Mouse (Mus musculus): ENCODE measurements around the gene Teddm2.
"Not testable (repeated sequence)": the region's sequence is repeated elsewhere in the genome, so short reads cannot be mapped to it uniquely, and the experiment has no call there.

Teddm2 gene

DNA sequence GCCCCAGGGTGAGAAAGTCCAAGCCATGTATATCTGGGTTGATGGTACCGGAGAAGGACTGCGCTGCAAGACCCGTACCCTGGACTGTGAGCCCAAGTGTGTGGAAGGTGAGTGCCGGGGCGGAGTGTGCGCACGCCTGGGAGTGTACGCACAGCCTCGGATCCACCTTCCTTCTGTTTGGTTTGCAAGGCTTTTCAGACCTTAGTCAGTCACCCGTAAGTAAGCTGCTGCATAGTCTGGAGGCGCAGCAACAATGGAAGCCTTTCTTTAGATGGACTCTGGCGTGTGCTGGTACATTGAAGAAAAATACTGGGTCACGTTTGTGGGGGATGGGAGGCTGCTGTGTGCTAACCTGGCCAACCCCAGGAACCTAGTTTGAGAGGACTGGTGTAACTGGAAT, 3.0 kb upstream of the Teddm2 start:
- no peak for DNase-seq (ENCODE audit: low spot score)

DNA sequence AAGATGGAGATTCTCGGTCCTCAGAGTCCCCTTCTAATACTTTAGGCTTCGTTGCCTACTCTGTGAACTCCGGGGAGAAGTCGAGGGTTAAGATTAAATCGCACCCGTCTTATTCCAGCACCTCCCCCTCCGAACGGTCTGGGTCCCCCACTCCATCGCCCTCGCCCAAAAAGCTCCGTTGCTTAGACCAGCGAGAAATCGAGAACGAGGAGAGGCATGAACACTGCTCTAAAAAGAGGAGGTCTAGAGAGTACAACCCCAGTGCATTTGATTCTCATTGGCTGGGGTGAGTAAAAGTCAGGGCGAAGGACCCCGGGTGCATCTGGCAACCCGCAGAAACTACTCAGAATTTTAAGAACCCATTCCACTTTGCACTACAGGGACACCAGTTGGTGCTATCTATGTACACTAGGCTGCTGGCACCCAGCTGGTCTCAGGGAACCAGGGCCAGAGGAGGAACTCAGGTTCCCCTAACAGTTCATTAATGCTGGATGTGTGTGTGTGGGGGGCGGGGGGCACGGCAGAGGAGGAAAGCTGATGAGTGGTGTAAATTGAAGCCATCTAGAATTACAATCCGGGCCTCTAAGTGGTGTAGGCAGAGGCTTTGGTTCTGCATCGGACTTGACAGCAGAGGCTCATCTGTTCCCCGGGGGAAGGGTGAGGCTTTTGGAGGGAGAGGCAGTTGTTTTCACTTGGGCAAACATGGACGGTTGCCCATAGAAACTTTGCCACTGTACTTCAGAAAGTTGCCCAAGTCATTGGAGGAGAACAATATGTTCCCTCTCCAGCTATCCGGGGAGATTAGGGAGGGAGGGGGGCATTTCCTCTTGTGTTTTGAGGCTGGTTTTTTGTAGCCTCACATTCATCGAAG, 1.1 kb upstream of the Teddm2 start:
- DNase-seq (ENCODE audit: low spot score) = peak; percentile 22

DNA sequence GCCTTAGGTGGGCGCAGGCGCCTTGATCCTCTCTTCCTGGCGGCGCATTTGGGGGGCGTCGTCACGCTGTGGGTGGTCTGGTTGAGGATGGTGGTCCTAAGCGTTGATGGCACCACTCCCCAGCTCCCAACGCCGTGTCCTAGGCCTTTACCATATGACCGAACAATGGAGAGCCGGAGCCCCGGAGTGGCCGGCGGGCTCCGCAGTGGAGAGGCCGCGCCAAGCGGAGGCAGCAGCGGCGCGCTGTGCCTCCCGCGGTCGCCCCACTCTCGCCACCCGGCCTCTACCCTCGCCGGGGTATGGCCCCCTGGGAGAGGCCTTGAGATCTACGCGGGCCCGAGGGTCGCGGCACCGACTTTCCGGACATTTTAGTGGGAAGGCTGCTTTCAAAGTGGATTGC, 353 bp upstream of the Teddm2 start:
- DNase-seq (ENCODE audit: low spot score) = peak; percentile 44

DNA sequence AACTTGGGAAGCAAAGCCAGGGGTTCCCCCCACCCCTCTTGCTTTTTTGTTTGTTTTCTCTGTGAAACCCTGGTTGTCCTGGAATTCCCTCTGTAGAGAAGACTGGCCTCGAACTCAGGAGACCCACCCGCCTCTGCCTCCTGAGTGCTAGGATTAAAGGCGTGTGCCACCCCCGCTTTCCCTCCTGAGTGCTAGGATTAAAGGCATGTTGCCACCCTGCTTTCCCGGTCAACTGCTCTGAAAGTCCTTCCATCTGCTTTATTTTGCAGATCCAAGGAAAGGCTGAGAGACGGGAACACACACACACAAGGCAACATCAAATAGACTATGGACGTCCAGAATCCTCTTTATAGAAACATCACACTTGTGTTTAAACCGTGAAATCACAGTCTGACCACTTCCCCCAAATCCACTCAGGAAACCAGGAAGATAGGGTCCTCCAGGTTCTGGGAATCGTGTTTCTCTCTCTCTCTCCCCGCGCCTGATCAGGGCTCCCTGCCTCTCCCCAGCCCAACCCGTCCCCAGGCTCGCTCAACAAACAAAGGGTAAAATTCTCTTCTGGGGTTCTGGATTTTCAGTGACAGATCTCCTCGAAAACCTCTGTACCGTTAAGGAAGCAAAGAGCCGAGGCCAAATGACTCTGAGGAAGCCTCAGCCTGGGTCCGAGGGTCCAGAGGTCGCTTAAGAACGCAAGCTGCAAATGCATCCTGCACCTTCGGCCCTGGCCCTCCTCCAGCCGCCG, 868 bp downstream of the Teddm2 start:
- no peak for DNase-seq (ENCODE audit: low spot score)

DNA sequence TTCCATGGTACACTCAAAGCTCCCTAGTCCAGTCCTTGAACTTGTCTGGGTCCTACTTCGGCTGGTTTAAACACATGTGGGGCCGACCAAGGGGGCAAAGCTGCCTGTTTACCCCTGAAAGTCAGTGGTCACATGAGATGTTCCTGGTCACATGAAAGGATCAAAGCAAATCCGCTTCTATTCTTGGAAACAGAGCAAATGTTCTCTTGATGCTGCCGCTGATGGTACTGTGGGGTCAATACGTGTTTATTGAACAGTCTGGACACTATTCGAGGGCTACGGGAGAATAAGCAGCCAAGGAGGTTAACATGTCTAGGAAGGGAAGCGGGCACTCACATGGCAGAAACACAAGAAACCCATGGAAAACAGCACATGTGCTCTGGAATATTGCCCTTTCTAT, 2.8 kb downstream of the Teddm2 start:
- no peak for DNase-seq (ENCODE audit: low spot score)

DNA sequence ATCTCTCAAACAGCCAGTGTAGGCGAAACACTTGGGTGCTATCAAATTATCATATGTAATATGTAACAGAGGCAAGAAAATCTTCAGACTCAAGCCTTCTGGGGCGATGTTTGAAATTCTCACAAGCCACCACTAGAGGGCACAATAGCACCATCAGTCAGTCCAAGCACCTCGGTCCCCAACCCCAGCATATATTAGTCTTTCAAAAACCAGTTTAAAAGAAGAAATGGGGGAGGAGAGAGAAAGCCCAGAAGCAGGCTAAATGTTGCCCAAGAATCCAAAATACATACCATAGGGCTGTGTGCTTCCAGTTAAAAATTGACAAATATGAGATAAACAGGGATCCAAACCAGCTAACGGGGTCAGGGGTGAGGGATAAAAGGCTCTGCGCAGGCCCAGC, 5.0 kb downstream of the Teddm2 start:
- DNase-seq (ENCODE audit: low spot score) = peak; percentile 53

DNA sequence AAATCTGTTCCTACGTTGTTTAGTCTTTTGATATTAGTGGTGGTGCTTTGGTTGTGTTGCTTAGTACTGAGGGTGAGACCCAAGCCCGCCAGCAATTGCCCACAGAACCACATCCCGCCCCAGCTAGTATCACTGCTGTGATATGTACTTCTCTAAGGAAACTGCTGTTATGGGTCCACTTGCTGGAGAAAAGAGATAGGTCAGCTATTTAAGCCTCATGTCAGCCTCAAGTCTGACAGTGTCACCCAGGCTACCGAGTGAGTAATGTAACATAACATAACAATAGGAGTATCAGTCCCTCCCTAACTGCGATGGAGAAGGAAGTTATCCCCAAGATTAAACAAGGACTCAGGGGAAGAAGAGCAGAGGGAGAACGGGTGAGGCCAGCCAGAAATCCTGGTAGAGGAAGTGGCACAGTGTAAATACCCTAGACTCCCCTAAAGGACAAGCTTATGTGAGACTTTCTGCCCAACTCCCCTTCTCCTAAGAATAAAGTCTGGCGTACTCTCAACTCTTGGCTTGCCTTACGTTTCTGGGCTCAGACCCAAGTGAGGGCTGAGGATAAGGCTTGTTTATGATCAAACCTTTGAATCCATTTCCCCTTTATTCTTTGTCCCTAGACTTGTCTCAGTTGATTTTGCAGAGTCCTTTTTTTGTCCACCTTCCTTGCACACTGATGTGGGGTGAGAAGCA, 5.7 kb downstream of the Teddm2 start:
- no peak for DNase-seq (ENCODE audit: low spot score)

DNA sequence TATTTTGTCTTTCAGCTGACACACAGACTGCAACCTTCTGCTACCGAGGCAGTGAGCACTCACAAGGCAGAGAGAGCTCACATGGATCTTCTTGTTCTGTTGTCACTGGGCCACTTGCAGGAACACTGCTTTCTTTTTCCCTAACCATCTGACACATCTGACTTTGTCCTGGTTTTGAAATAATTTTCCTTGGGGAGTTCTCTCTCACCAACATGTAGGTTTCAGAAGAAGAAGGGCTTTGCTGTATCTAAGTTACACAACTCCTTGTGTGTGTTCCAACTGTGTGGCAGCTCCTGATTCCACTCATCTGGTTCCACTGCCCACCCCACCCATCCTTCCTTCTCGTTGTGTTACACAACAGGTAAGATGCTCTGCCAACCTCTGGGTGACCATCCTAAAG, 6.3 kb downstream of the Teddm2 start:
- DNase-seq (ENCODE audit: low spot score) = no peak

DNA sequence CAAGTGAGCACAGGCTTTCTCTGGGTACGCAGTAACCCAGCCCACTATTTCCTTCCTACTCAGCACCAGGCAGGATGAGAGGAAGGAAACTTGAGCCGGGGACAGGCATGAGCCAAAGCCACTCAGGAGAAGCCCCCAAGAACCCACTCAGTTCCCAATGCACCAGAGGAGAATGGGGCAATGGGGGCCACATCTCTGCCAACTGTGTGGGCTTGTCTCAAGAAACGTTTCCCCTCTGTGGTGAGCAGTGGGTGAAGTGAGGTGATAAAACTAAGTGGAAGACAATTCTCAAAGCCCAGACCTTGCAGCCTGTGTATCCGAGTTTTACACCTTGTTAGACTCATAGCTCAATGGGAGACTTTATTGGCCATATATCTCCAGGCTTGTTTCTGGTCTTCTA, 8.6 kb downstream of the Teddm2 start, which contains the start of gene Teddm1a:
Gene Teddm1a, plus strand, starts transcription at position 301 of the 400 bp plus-strand sequence.
- no peak for DNase-seq (ENCODE audit: low spot score)

DNA sequence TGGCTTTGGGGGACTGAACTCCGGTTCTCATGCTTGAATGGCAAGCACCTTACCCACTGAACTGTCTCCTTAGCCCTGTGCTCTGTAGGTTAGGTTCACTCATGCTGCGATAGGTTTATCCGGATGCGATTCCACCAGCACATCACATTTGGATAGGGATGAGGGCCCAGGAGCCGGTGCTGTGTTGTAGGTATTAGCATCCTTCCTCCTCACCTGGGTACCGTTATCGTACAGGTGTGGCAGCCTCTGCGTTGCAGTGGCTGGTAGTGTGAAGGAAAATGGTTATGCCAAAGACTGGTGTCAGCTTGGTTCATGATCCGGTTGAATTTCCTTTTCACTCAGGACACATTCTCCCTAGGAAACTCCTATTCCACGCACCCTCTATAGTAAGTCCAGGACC, 9.9 kb downstream of the Teddm2 start:
- DNase-seq (ENCODE audit: low spot score) = no peak

DNA sequence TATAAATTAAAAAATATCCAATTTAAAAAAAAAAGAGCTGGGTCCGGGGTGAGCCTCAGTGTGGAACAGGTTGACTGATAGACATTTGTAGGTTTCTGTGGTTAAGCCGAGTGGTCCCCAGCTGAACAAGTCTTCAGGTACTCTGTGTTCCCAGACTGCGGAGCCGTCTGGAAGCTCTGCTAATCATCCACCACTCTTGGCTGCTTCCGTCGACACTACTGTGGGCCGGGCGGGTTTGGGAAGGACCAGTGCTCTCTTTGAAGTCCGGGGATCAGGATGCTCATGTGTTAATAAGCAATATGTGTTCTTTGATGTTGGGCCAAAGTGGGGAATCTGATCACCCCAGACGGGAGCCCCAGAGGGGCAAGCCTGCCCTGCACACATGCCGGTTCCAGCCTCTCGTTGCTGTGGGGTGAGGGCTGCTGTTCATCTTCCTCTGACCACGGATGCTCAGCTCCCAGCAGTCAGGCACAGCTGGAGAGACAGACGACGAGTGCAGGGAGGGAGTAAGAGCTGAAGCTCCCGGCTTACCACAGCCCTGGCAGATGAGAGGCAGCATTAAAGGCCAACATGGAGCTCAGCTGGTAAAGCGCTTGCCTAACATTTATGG, 13.9 kb downstream of the Teddm2 start:
- DNase-seq (ENCODE audit: low spot score) = no peak

DNA sequence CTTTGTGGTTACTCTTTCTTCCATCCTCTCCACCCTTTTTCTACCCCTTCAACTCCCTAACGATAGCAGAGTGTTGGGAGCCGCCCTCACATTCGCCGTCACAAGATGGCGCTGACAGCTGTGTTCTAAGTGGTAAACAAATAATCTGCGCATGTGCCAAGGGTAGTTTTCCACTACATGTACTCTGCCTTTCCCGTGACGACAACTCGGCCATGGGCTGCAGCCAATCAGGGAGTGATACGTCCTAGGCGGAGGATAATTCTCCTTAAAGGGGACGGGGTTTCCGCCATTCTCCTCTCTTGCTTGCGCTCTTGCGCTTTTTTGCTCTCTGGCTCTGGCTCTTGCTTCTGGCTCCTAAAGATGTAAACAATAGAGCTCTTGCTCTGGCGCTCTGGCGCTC, 19.6 kb downstream of the Teddm2 start:
- not testable (repeated sequence) for DNase-seq (ENCODE audit: low spot score)

DNA sequence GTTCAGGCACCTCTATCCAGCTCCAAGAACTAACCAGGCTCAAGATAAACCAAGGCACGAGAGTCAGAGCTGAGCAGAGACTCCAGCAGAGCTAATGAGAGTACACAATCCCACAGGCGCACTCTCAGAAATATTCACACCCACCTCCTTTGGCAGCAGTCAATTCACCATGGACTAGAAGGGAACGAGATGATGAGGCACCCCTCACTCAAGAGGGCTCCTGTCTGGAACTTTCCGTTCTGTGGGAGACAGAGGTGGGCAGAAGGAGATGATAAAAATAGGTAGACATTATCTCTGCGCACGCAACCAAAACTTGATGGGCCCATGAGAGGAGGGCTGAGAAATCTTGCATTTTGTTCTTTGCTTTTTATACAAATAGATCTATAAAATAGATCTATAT, 26.0 kb downstream of the Teddm2 start, which contains the start of gene Teddm1b:
Gene Teddm1b, plus strand, starts transcription at position 301 of the 400 bp plus-strand sequence.
- no peak for DNase-seq (ENCODE audit: low spot score)

DNA sequence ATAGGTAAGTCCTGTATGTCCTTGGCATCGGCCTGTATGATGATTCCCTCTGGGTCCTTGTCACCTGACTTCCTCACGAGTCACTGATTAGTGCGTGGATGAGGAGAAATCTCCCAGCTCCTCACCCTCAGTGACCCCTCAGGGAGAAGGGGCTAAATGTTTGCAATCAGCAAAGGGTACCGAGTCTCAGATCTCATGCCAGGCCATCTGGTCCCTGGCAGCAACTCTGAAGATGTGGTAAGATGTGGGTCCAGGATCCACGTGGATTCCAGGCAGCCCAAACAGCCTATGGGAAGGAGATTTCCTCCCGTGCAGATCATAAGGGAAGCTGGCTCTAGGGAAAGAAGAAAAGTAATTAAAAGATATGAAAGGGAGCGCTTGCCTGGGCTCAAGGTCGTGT, 44.1 kb downstream of the Teddm2 start:
- DNase-seq (ENCODE audit: low spot score) = no peak

DNA sequence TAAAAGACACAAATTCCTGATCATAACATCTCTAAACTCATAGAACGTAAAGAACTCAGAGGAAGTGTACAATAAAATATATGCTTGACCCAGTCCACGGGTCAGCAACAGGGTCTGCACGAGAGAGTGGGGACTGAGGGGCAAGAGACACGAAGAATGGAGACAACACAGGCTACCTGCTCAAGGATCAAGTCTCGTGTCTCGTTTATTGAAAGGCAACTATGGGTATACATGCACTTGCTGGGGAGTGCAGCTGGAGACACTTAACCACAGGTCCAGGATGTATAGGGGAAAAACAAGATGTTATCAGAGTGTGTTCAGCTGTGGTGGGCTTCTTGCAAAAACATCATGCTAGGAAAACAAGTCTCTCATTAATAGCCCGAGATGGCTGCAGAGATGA, 47.3 kb downstream of the Teddm2 start:
- DNase-seq (ENCODE audit: low spot score) = not testable (repeated sequence)

DNA sequence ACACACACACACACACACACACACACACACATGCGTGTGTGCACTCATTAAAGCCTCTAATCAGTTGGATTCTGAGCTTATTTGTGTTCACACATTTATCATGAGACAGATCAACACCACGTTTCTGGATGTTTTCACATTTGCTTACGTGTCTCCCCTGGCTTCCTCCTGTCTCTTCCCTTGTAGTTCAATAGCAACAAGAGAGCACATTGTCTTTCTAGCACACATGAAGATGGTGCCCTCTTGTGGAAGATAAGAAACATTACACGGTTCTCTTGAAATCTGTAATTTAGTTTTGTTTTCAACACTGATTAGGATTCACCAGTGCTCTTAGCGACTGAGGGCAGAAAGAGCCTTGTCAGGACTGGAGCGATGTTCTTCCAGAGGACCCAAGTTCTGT, 53.2 kb downstream of the Teddm2 start:
- DNase-seq (ENCODE audit: low spot score) = no peak

DNA sequence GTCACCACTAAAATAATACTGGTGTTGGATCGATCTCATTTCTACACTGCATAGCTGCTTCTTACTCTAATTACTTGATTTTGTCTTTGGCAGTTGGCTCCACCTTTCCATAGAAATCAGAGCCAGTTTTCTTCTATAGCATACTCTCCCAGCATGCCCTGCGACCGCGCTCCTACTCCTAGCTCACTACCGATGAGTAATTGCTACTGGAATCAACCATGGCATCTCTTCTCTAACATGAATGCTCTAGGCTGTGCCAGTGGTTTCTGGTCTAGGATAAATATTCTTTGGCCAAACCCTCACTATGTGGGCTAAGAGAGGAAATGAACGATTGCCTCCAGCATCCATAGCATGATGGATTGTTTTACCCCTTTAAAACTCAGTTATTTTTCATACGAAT, 53.6 kb downstream of the Teddm2 start:
- no peak for DNase-seq (ENCODE audit: low spot score)

DNA sequence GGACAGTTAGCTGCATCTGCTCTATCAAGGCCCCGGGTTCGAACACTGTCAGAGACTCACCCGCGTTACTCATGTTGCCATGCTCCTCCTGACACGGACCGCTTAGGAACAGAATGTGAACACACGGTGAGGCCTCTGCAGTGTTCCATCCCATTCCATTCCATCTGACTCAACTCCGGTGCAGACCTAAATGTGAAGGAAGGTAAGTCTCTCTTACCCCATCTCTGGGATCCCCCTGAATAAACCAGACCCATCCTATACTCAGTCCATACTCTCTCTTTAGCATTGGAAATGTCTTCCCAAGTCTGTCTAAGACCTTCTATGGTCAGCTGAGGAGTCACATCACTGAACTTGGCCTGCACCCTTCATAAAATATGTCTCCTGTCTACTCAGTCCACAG, 56.0 kb downstream of the Teddm2 start, which contains the start of gene Rgsl1:
Gene Rgsl1, minus strand, starts transcription at position 101 of the 400 bp plus-strand sequence.
- no peak for DNase-seq (ENCODE audit: low spot score)

DNA sequence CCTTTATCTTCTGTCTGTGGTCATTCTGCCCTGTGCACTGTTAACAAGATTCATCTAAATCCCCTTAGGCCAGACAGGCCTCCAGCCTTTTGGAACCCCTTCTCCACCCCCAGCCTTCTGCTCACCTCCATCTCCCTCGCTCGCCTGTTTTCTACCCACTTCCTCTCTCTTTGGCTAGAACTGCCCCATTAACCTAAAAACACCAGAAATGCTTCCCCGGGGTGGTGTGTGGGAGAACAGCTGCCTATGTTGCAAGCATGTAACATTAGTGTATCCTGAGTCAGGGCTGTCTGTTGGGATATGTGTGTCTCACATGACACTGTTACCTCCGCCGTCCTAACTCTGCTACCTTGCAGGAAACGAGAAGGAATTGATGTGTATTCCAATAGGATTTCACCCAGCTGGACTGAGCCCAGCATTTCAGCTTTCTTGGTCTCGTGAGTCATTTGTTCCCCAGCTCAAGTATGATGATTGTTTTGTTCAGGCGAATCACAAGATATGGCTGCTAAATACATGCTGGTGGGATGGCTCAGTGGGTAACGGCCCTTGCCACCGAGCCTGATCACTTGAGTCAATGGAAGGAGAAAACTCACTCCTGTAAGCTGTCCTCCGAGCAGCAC, 57.8 kb downstream of the Teddm2 start:
- no peak for DNase-seq (ENCODE audit: low spot score)

DNA sequence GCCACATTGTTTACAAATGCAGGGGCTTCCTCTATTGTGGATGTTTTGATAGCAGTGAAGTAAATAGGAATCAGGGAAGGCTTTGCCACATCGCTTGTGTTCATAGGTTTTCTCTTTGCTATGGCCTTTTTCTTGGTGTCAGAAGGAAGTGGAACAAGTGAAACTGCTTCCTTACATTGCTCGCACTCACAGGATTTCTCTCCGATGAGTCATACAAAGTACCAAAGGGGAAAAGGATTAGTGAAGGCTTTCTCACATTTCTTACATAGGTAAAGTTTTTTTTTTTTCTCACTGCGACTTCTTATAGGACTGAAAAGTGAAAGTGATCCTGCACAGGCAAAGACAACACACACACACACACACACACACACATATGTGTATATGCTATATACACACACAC, 64.0 kb downstream of the Teddm2 start:
- DNase-seq (ENCODE audit: low spot score) = no peak

DNA sequence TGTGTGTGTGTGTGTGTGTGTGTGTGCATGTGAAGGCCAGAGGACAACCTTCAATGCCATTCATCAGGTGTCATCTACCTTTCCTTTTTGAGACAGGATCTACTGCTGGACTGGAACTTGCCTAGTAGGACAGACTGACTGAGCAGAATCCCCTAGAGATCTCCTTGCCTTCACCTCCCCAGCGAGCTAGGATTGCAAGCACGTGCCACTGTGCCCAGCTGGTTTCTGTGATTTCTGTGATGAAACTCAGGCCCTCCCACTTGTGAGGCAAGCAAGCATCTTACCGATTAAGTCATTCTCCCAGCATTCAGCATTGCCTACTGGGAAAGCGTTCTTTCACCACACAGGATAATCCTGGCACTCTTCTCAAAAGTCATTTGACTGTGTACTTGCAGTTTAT, 69.3 kb downstream of the Teddm2 start:
- DNase-seq (ENCODE audit: low spot score) = no peak

DNA sequence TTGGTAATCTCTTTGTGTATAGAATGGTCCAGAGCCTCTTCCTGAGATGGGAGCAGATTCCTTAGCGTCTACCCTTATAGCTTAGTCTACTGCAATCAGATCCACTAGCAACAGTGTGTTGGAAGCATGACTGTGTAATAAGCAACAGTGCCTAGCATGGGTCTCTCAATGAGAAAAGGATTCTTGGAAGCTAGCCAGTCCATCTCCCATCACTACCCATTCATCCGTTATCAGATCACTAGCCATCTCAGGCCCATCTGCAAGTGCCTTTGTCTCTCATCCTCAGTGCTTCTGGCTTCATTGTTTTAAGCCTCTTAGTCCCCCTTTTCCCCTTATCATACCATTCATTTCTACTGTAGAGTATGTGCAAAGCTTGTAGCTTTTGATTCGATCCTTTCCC, 79.8 kb downstream of the Teddm2 start:
- no peak for DNase-seq (ENCODE audit: low spot score)

Data from spleen, adult 12 weeks (tissue).